In the genomic region with DNA sequence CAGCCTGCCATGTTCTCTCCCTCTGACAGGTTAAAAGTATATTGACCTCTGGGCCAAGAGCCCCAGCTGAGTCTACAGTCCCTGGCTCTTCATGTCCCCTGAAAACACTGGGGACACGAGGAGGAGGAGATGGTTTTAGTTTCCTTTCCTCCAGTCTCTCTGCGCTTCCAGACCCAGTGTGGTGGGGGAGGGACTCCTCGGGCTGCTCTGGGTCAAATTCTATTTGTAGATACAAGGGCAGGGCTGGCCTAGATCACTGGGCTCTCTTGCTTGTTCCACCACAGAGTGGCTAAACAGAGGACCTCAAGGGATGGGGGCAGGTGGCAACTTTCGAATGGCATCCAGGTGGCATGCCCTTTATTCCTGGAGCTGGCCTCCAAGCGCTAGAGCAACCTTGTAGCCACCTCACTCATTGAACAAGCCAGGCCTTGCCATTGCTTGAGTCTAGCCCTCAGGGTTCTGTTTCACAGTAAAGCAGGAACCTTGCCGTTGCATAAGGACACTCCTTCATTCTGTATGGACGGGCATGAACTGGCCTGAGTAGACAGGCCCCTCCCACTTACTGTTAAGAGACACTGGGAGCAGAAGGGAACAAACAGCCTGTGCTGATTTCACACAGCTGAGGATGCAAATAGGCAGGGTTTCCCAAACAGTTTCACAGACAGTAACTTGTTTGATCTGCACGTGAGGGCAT, we compare ENCODE assay signal across 14 mouse cellular contexts. TPM values are rescaled to one million over a fixed set of nuclear protein-coding genes. Genes with fewer than 3 reads are reported as not detected.
DNase-seq lines count a peak whose midpoint lies in the region; ATAC-seq and TF ChIP-seq lines count a peak whose summit lies in the region.
"Had no signal": no experiment of that assay in that cellular context is flagged by ENCODE, and none has a peak within 500 bp of the region (broad histone marks: within the 10 kb centered on the region; RNA-seq: fewer than 3 reads in every experiment).

No protein-coding gene starts in this region.

- no peak for TF ChIP-seq POLR2A in lung, adult 2 months (IDR thresholded peaks at IDR 0.05; ENCODE audit: borderline replicate concordance, extremely low read depth, low read depth, low read length)

- H3K4me3 ChIP-seq in lung, adult 2 months (replicated peaks; ENCODE audit: extremely low read depth, low read depth, low read length), result no peak overlapping the region
- H3K4me3 ChIP-seq: hindbrain, embryonic 15.5 days; layer of hippocampus, adult 2 months had no signal

- peaks cover 2% of the 10 kb centered on the region for H3K4me1 ChIP-seq in lung, adult 2 months (ENCODE audit: control insufficient read depth, insufficient read depth, low read length)

- peak; percentile 34 to 50; a peak in 2 of 4 replicates for ATAC-seq in hematopoietic stem cell, adult 5-6 weeks (replicated peaks in 1 of 2; ENCODE audit: insufficient read depth in 1 of 2, low FRiP score in 2 of 2, low TSS enrichment in 1 of 2, low read depth in 1 of 2, poor library complexity in 2 of 2, severe bottlenecking in 2 of 2)

- TF ChIP-seq CTCF in lung, adult 2 months (IDR thresholded peaks at IDR 0.05; ENCODE audit: insufficient read depth, low read length), result no peak

- WGBS in lung, adult 2 months, result 50% methylated on average over 8 of the region's 8 CpGs

- peak; percentile 72 for DNase-seq in gastrocnemius, adult 18-20 months (ENCODE audit: low spot score)
- DNase-seq in gastrocnemius, postnatal 10 days, result no peak
- DNase-seq in lung, postnatal 10 days, result peak; percentile 44
- DNase-seq in lung, adult 2 months, result no peak
- DNase-seq in skeletal muscle tissue, adult 2 months (ENCODE audit: low read depth, low spot score), result peak; percentile 60
- no peak for DNase-seq in right cerebral cortex, adult 2 months (ENCODE audit: low spot score in 2 of 2)
- no peak for DNase-seq in cerebellum, adult 8-10 months
- DNase-seq: adrenal gland, adult 2 months; right cerebral cortex, postnatal 4 days had no signal

RNA-seq across cellular contexts. Expression of gene Slc16a9, which starts 2.0 kb away (rescaled TPM):
- 10 to 100 TPM in 1 of 2 experiments, 1 to 10 TPM in 1; 9.1 to 10.2 TPM for total RNA-seq in gastrocnemius, adult 18-20 months (2021)
- total RNA-seq in gastrocnemius, postnatal 10 days (2021), result 1 to 10 TPM; 4.9 to 5.4 TPM
- 47.8 and 53.2 TPM in 2 replicates for polyA plus RNA-seq in lung, adult 2 months (2012; rRNA removed)
- 6.5 and 7.4 TPM in 2 replicates for total RNA-seq in hematopoietic stem cell, adult 5-6 weeks (2017)
- total RNA-seq: neutrophil, adult 5-6 weeks had no signal

RNA-seq across cellular contexts. Expression of gene Mrln, which starts 38.4 kb away (rescaled TPM):
- total RNA-seq in gastrocnemius, adult 18-20 months (2021), result 100 to 1,000 TPM; 203 to 226 TPM
- total RNA-seq in gastrocnemius, postnatal 10 days (2021), result 100 to 1,000 TPM; 153 to 155 TPM
- polyA plus RNA-seq in lung, adult 2 months (2012; rRNA removed), result 0.66 and 5.7 TPM in 2 replicates
- total RNA-seq in hematopoietic stem cell, adult 5-6 weeks (2017), result not detected in 2 replicates
- total RNA-seq: layer of hippocampus, adult 2 months; left cerebral cortex, postnatal 25 days had no signal
- polyA plus RNA-seq: adrenal gland, adult 2 months had no signal

Comparison
In these comparisons a context has a peak if more than half of its experiments do, and no peak if none do; other contexts are left out.
1. DNase-seq: peak in gastrocnemius, adult 18-20 months (single experiment), lung, postnatal 10 days (single experiment) and skeletal muscle tissue, adult 2 months (single experiment); none in gastrocnemius, postnatal 10 days (single experiment), lung, adult 2 months (single experiment), right cerebral cortex, adult 2 months (0 of 2) and cerebellum, adult 8-10 months (single experiment).
2. RNA of gene Mrln, which starts 38.4 kb away (total RNA-seq): 203 to 226 TPM in gastrocnemius, adult 18-20 months and 153 to 155 TPM in gastrocnemius, postnatal 10 days; not detected in hematopoietic stem cell, adult 5-6 weeks; every median in the first group is over 100 times any median in the second.